Mouse (Mus musculus): ENCODE measurements around the gene Plxnd1. TPM values are rescaled to one million over a fixed set of nuclear protein-coding genes. Genes with fewer than 3 reads are reported as not detected.

Plxnd1 gene
- polyA plus RNA-seq, 1 experiment from 2014 or later = 9.6 TPM

GRCm38 (mm10) chr6:115958445-115958844 lies 36.4 kb downstream of the Plxnd1 start:
- peaks cover 3% of the 10 kb centered on the region for H3K4me1 ChIP-seq (replicated peaks; ENCODE audit: control insufficient read depth, insufficient read depth, low read length)
- H3K9me3 ChIP-seq (ENCODE audit: control insufficient read depth) = no peaks in the 10 kb centered on the region
- no peak for ATAC-seq
- H3K9ac ChIP-seq (ENCODE audit: low read depth, low read length) = no peak overlapping the region
- no peak overlapping the region for H3K4me2 ChIP-seq (replicated peaks; ENCODE audit: low read depth)
- 92% methylated on average over 9 of the region's 9 CpGs for WGBS
- no peak for TF ChIP-seq CTCF (IDR thresholded peaks at IDR 0.05; ENCODE audit: low read depth)
- peaks cover 16% of the 10 kb centered on the region; the same call in 1 of the 2 replicates for H3K36me3 ChIP-seq (ENCODE audit: control insufficient read depth, insufficient read depth)
- no peaks in the 10 kb centered on the region for H3K27me3 ChIP-seq (replicated peaks; ENCODE audit: control insufficient read depth, insufficient read depth, low read length)
- H3K4me3 ChIP-seq (ENCODE audit: low read depth, low read length) = no peak overlapping the region
- H3K27ac ChIP-seq (ENCODE audit: low read depth, low read length) = no peak overlapping the region

DNA sequence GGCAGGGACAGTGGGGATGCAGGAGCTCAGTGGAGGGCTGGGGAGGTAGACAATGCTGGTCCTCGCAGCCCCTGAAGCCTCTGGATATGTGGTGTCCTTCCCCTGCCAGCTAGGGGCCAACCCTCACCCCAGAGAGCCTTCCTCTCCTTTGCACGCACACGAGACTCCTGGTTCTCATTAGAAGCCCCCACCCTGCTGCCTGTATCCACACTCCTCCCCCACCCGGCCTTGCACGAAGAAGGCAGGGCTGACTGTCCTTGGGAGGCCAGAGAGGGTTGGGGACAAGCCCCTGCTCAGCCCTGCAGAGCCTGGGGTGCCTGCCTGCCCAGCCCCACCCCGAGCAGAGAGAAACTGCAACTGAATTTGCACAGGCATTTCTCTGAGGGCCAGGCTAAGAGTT lies 37.1 kb downstream of the Plxnd1 start:
- Histone ChIP-seq H3K27me3 (replicated peaks; ENCODE audit: control insufficient read depth, insufficient read depth, low read length) (no peaks in the 10 kb centered on the region), H3K27ac (ENCODE audit: low read depth, low read length) (0 out of 2 replicates have a peak overlapping the region, but pooled peaks have one; percentile 35), H3K9ac (ENCODE audit: low read depth, low read length) (no peak overlapping the region), H3K4me2 (replicated peaks; ENCODE audit: low read depth) (no peak overlapping the region), H3K9me3 (ENCODE audit: control insufficient read depth) (no peaks in the 10 kb centered on the region), H3K4me3 (ENCODE audit: low read depth, low read length) (no peak overlapping the region), H3K36me3 (ENCODE audit: control insufficient read depth, insufficient read depth) (peaks cover 12% of the 10 kb centered on the region; the same call in 1 of the 2 replicates), H3K4me1 (replicated peaks; ENCODE audit: control insufficient read depth, insufficient read depth, low read length) (peaks cover 3% of the 10 kb centered on the region)
- 54% methylated on average over 6 of the region's 6 CpGs for WGBS
- TF ChIP-seq CTCF (IDR thresholded peaks at IDR 0.05; ENCODE audit: low read depth) = no peak
- ATAC-seq = no peak

- no peak overlapping the region for H3K4me3 ChIP-seq (ENCODE audit: low read depth, low read length)
- no peaks in the 10 kb centered on the region for H3K27me3 ChIP-seq (replicated peaks; ENCODE audit: control insufficient read depth, insufficient read depth, low read length)
- peaks cover 3% of the 10 kb centered on the region for H3K4me1 ChIP-seq (replicated peaks; ENCODE audit: control insufficient read depth, insufficient read depth, low read length)
- no peak overlapping the region for H3K9ac ChIP-seq (ENCODE audit: low read depth, low read length)
- no peak overlapping the region for H3K4me2 ChIP-seq (replicated peaks; ENCODE audit: low read depth)
- no peaks in the 10 kb centered on the region for H3K9me3 ChIP-seq (ENCODE audit: control insufficient read depth)
- peaks cover 12% of the 10 kb centered on the region; the same call in 1 of the 2 replicates for H3K36me3 ChIP-seq (ENCODE audit: control insufficient read depth, insufficient read depth)
- TF ChIP-seq CTCF (IDR thresholded peaks at IDR 0.05; ENCODE audit: low read depth) = no peak
- peak overlapping the region; percentile 35 for H3K27ac ChIP-seq (ENCODE audit: low read depth, low read length)
- ATAC-seq = peak; percentile 55
- WGBS = 50% methylated on average over 16 of the region's 16 CpGs
These were observed 37.7 kb downstream of the Plxnd1 start for GRCm38 (mm10) chr6:115956922-115957601.

DNA sequence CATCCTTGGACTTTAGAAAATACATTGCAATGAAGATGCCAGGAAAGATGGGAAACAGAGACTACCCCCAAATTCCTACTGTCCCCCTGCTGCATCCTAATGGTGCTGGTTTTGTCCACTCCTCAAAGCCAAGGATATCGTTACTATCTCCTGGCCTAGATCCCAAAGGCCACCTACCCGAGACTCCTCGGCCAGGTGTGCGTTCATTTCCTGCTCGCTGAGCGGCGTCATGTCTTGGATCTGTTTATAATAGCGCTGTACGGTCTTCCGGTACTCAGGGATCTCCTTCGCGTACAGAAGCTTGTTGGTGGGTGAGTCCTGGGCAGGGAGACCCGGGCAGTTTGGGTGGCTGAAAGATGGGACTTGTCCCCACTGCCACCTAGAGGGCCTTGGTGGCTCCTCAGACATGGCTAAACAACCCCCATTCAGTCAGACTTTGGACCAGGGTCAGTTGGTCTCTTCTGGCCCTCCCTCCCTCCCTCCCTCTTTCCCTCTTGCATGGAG lies 38.3 kb downstream of the Plxnd1 start:
- Histone ChIP-seq H3K36me3 (ENCODE audit: control insufficient read depth, insufficient read depth) (peaks cover 12% of the 10 kb centered on the region; the same call in 1 of the 2 replicates), H3K9ac (ENCODE audit: low read depth, low read length) (no peak overlapping the region), H3K4me3 (ENCODE audit: low read depth, low read length) (no peak overlapping the region), H3K27me3 (replicated peaks; ENCODE audit: control insufficient read depth, insufficient read depth, low read length) (no peaks in the 10 kb centered on the region), H3K4me1 (replicated peaks; ENCODE audit: control insufficient read depth, insufficient read depth, low read length) (peaks cover 3% of the 10 kb centered on the region), H3K27ac (ENCODE audit: low read depth, low read length) (0 out of 2 replicates have a peak overlapping the region, but pooled peaks have one; percentile 35), H3K4me2 (replicated peaks; ENCODE audit: low read depth) (no peak overlapping the region), H3K9me3 (ENCODE audit: control insufficient read depth) (no peaks in the 10 kb centered on the region)
- peak; percentile 51 for TF ChIP-seq CTCF (IDR thresholded peaks at IDR 0.05; ENCODE audit: low read depth)
- WGBS = 48% methylated on average over 13 of the region's 13 CpGs
- no peak; the same call in 1 of the 2 replicates for ATAC-seq

- Histone ChIP-seq H3K9ac (ENCODE audit: low read depth, low read length) (no peak overlapping the region), H3K4me1 (replicated peaks; ENCODE audit: control insufficient read depth, insufficient read depth, low read length) (peaks cover 3% of the 10 kb centered on the region), H3K27ac (ENCODE audit: low read depth, low read length) (no peak overlapping the region), H3K4me3 (ENCODE audit: low read depth, low read length) (no peak overlapping the region), H3K4me2 (replicated peaks; ENCODE audit: low read depth) (no peak overlapping the region), H3K27me3 (replicated peaks; ENCODE audit: control insufficient read depth, insufficient read depth, low read length) (no peaks in the 10 kb centered on the region), H3K9me3 (ENCODE audit: control insufficient read depth) (no peaks in the 10 kb centered on the region), H3K36me3 (ENCODE audit: control insufficient read depth, insufficient read depth) (peaks cover 11% of the 10 kb centered on the region; the same call in 1 of the 2 replicates)
- 85% methylated on average over 11 of the region's 11 CpGs for WGBS
- ATAC-seq = no peak
- TF ChIP-seq CTCF (IDR thresholded peaks at IDR 0.05; ENCODE audit: low read depth) = no peak
These were observed 39.1 kb downstream of the Plxnd1 start for GRCm38 (mm10) chr6:115955664-115956063.

DNA sequence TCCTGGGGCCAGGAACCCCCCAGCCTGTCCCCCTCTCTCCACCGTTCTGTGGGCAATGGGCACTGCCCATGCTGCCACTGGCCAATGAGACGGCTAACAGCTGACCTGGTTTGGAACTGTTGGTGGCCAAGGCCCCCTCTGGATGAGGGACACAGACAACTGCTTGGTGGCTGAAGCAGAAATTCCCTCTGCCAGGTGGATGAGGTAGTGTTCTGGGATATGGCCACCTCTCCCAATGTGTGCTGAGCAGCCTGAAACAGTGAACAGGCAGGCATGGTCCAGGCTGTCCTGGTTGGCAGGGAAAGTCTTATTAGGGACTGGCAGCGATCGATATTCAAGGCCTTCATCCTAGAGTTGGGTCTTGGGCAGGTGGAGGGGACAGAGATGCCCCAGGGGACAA lies 39.6 kb downstream of the Plxnd1 start:
- no peak overlapping the region for H3K4me2 ChIP-seq (replicated peaks; ENCODE audit: low read depth)
- H3K27ac ChIP-seq (ENCODE audit: low read depth, low read length) = no peak overlapping the region
- 0 out of 2 replicates have a peak, but pooled peaks cover 6% of the 10 kb centered on the region for H3K36me3 ChIP-seq (ENCODE audit: control insufficient read depth, insufficient read depth)
- WGBS = 90% methylated on average over 4 of the region's 4 CpGs
- H3K9me3 ChIP-seq (ENCODE audit: control insufficient read depth) = no peaks in the 10 kb centered on the region
- no peak for TF ChIP-seq CTCF (IDR thresholded peaks at IDR 0.05; ENCODE audit: low read depth)
- peaks cover 3% of the 10 kb centered on the region for H3K4me1 ChIP-seq (replicated peaks; ENCODE audit: control insufficient read depth, insufficient read depth, low read length)
- no peak overlapping the region for H3K9ac ChIP-seq (ENCODE audit: low read depth, low read length)
- no peaks in the 10 kb centered on the region for H3K27me3 ChIP-seq (replicated peaks; ENCODE audit: control insufficient read depth, insufficient read depth, low read length)
- ATAC-seq = no peak
- no peak overlapping the region for H3K4me3 ChIP-seq (ENCODE audit: low read depth, low read length)

All from intestine, postnatal 0 days (tissue).